Mouse (Mus musculus) E14TG2a.4 (cell line): Measurements from ENCODE around the gene Desi1.

Source experiments
- CTCF ChIP-seq: conservative IDR thresholded peaks from 2 replicates; pipeline ENCODE4 v1.5.1; 2014; ENCODE audit warnings: low read length
- NANOG ChIP-seq: IDR thresholded peaks from 2 replicates; pipeline ENCODE4 v1.6.1; 2014; ENCODE audit warnings: borderline replicate concordance, low read length, mixed read lengths
- POU5F1 ChIP-seq: IDR thresholded peaks from 2 replicates; pipeline ENCODE4 v1.6.1; 2014; ENCODE audit warnings: low read length, borderline replicate concordance

- TF ChIP-seq CTCF (no peak), NANOG (no peak), POU5F1 (no peak)
These were observed 74.8 kb downstream of the Desi1 start for GRCm38 (mm10) chr15:81958906-81959305.
